Mouse (Mus musculus): ENCODE results near the gene Bicdl2. TPM values are rescaled to one million over a fixed set of nuclear protein-coding genes. Genes with fewer than 3 reads are reported as not detected.

The Bicdl2 gene
- total and polyA plus RNA-seq, 3 experiments = 0.08 to 0.17 TPM; not detected in 1

GRCm38 (mm10) chr17:23677236-23677679, 17.0 kb downstream of the Bicdl2 start, which contains the start of gene Tnfrsf12a (continued):
- TF ChIP-seq CHD1 (IDR thresholded peaks at IDR 0.05; ENCODE audit: low read depth, low read length) = no peak
- no peak for TF ChIP-seq USF1 (IDR thresholded peaks at IDR 0.05; ENCODE audit: low read depth, low read length)

DNA sequence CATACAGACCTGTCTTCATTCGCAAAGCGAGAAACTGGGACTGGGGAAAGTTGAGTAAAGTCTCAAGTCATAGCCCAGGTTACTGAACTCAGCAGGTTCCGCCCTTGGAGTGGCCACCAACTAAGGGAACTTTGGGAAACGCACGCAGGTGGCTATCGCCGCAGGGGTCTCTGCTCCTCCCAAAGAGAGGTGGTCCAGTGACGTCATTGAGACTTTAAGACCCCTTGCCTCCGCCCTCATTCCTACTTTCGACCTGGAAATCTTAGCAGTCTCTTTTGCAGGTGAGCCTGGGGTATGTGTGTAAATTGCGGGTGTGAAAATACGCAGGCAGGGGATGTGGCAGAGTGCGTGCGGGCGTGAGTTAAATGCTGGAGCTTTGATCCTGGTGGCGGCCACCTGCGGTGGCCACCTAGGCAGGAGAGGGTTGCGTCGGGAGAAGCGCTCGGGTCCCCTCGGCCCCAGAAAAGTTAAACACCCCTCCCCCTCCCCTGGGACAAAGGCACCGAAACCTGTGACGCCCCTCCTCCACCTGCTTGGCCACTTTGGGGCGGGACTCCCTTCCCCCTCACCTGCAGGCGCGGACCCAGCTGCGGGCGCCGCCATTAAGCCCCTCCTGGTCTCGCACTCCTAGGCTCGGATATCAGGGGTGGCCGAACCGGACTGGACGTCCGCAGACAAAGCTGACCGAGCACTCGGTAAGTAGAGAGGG, 19.0 kb downstream of the Bicdl2 start, which contains the start of gene Cldn6:
Cldn6 (plus strand) TSS at position 123 of the 709 bp plus-strand sequence.
- no peak for TF ChIP-seq CTCF (IDR thresholded peaks at IDR 0.05 in 2 of 3, conservative IDR thresholded peaks at IDR 0.05 in 1 of 3; ENCODE audit: control insufficient read depth in 1 of 3, insufficient read depth in 1 of 3, low read depth in 2 of 3, low read length in 3 of 3, poor library complexity in 1 of 3, severe bottlenecking in 1 of 3)
- Histone ChIP-seq H3K36me3 (ENCODE audit: control insufficient read depth in 1 of 2, insufficient read depth in 2 of 2, low read length in 2 of 2) (peaks cover 0 to 19% of the 10 kb centered on the region in 2 experiments; a peak in 2 of 4 replicates), H3K4me1 (ENCODE audit: control insufficient read depth in 1 of 2, insufficient read depth in 2 of 2, low read length in 2 of 2) (peaks cover 0 to 30% of the 10 kb centered on the region in 2 experiments; a peak in 3 of 4 replicates), H3K9ac (ENCODE audit: control insufficient read depth, low read depth, low read length, poor library complexity, severe bottlenecking) (peak within 1 kb of the TSS; percentile 41), H3K27me3 (ENCODE audit: control insufficient read depth in 1 of 2, insufficient read depth in 2 of 2, low read length in 2 of 2) (no peaks in the 10 kb centered on the region), H3K27ac (ENCODE audit: control insufficient read depth, low read depth, low read length) (no peak within 1 kb of the TSS), H3K79me2 (ENCODE audit: control insufficient read depth, insufficient read depth, low read length, poor library complexity) (peaks cover 9% of the 10 kb centered on the region), H3K4me3 (ENCODE audit: control insufficient read depth in 1 of 2, insufficient read depth in 1 of 2, low read depth in 2 of 2, low read length in 2 of 2) (peak within 1 kb of the TSS; percentile 33 to 50; a peak in 2 of 4 replicates), H3K9me3 (replicated peaks; ENCODE audit: insufficient read depth, low read length) (no peaks in the 10 kb centered on the region)
- DNase-seq (ENCODE audit: low read depth, low spot score) = no peak

- peaks cover 0 to 22% of the 10 kb centered on the region in 2 experiments; a peak in 3 of 4 replicates for H3K4me1 ChIP-seq (ENCODE audit: control insufficient read depth in 1 of 2, insufficient read depth in 2 of 2, low read length in 2 of 2)
- H3K36me3 ChIP-seq (ENCODE audit: control insufficient read depth in 1 of 2, insufficient read depth in 2 of 2, low read length in 2 of 2) = peaks cover 0 to 15% of the 10 kb centered on the region in 2 experiments; a peak in 2 of 4 replicates
- H3K27ac ChIP-seq (ENCODE audit: control insufficient read depth, low read depth, low read length) = no peak overlapping the region
- H3K27me3 ChIP-seq (ENCODE audit: control insufficient read depth in 1 of 2, insufficient read depth in 2 of 2, low read length in 2 of 2) = no peaks in the 10 kb centered on the region
- H3K9ac ChIP-seq (ENCODE audit: control insufficient read depth, low read depth, low read length, poor library complexity, severe bottlenecking) = peak overlapping the region; percentile 31
- peak; percentile 62 for DNase-seq (ENCODE audit: low read depth, low spot score)
- no peaks in the 10 kb centered on the region for H3K9me3 ChIP-seq (replicated peaks; ENCODE audit: insufficient read depth, low read length)
- H3K4me3 ChIP-seq (ENCODE audit: control insufficient read depth in 1 of 2, insufficient read depth in 1 of 2, low read depth in 2 of 2, low read length in 2 of 2) = peak overlapping the region in 1 of 2 experiments; percentile 7; a peak in 1 of 4 replicates
- H3K79me2 ChIP-seq (ENCODE audit: control insufficient read depth, insufficient read depth, low read length, poor library complexity) = peaks cover 9% of the 10 kb centered on the region
- TF ChIP-seq BHLHE40 (IDR thresholded peaks at IDR 0.05; ENCODE audit: borderline replicate concordance, low read depth, low read length) = peak; percentile 28; the same call in 1 of the 2 replicates
- TF ChIP-seq E2F4 (IDR thresholded peaks at IDR 0.05; ENCODE audit: borderline replicate concordance, low read depth, low read length) = no peak
Observed at GRCm38 (mm10) chr17:23680336-23680735, 20.0 kb downstream of the Bicdl2 start.

DNA sequence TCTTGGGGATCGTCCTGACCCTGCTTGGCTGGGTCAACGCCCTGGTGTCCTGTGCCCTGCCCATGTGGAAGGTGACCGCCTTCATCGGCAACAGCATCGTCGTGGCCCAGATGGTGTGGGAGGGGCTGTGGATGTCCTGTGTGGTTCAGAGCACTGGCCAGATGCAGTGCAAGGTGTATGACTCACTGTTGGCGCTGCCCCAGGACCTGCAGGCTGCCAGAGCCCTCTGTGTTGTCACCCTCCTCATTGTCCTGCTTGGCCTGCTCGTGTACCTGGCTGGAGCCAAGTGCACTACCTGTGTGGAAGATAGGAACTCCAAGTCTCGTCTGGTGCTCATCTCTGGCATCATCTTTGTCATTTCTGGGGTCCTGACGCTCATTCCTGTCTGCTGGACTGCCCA, 20.8 kb downstream of the Bicdl2 start:
- H3K4me1 ChIP-seq (ENCODE audit: control insufficient read depth in 1 of 2, insufficient read depth in 2 of 2, low read length in 2 of 2) = peaks cover 0 to 19% of the 10 kb centered on the region in 2 experiments; a peak in 3 of 4 replicates

More for the DNA sequence above, 20.8 kb downstream of the Bicdl2 start:
- H3K27ac ChIP-seq (ENCODE audit: control insufficient read depth, low read depth, low read length) = no peak overlapping the region
- no peak overlapping the region for H3K4me3 ChIP-seq (ENCODE audit: control insufficient read depth in 1 of 2, insufficient read depth in 1 of 2, low read depth in 2 of 2, low read length in 2 of 2)
- TF ChIP-seq MAX (IDR thresholded peaks at IDR 0.05; ENCODE audit: low read length) (no peak), TCF12 (IDR thresholded peaks at IDR 0.05; ENCODE audit: low read depth, low read length) (no peak), MXI1 (IDR thresholded peaks at IDR 0.05; ENCODE audit: low read depth, low read length) (no peak), EP300 (IDR thresholded peaks at IDR 0.05; ENCODE audit: low read depth in 1 of 2, low read length in 2 of 2) (no peak)
- no peaks in the 10 kb centered on the region for H3K9me3 ChIP-seq (replicated peaks; ENCODE audit: insufficient read depth, low read length)
- no peak overlapping the region for H3K9ac ChIP-seq (ENCODE audit: control insufficient read depth, low read depth, low read length, poor library complexity, severe bottlenecking)
- peaks cover 0 to 14% of the 10 kb centered on the region in 2 experiments; a peak in 2 of 4 replicates for H3K36me3 ChIP-seq (ENCODE audit: control insufficient read depth in 1 of 2, insufficient read depth in 2 of 2, low read length in 2 of 2)
- peak; percentile 20 for DNase-seq (ENCODE audit: low read depth, low spot score)
- peaks cover 9% of the 10 kb centered on the region for H3K79me2 ChIP-seq (ENCODE audit: control insufficient read depth, insufficient read depth, low read length, poor library complexity)
- no peaks in the 10 kb centered on the region for H3K27me3 ChIP-seq (ENCODE audit: control insufficient read depth in 1 of 2, insufficient read depth in 2 of 2, low read length in 2 of 2)
